Mouse (Mus musculus): ENCODE results near the gene Tmem212. TPM values are rescaled to one million over a fixed set of nuclear protein-coding genes. Genes with fewer than 3 reads are reported as not detected.

Tmem212 gene
- polyA plus RNA-seq, 1 experiment from 2014 or later: not detected

DNA sequence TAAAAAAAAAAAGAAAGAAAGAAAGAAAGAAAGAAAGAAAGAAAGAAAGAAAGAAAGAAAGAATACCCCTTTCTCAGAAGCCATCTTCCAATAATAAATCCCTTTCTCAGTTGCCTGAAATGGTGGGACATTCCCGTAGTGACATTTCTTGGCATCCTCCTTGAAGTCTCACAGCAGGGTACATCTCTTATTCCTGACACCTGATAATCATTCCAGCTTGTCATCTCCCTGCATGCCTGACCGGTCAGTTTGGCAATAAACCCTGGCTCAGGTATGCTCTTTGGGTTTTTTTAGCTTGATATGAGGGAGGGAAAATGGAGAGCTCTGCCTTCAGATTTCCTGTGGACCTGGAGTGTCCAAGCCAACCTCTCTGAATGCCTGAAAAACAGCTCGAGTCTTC is 59.9 kb downstream of the Tmem212 start:
- ATAC-seq (ENCODE audit: low read depth): no peak
- 84% methylated on average over 3 of the region's 3 CpGs for WGBS
- H3K9me3 ChIP-seq (ENCODE audit: control insufficient read depth, low read length): no peaks in the 10 kb centered on the region
- H3K27ac ChIP-seq (ENCODE audit: low read depth, low read length): no peak overlapping the region
- no peak overlapping the region for H3K9ac ChIP-seq (replicated peaks; ENCODE audit: low read depth, low read length)
- H3K4me2 ChIP-seq (ENCODE audit: low read depth, low read length): no peak overlapping the region
- H3K4me1 ChIP-seq (ENCODE audit: control insufficient read depth, insufficient read depth, low read length): no peaks in the 10 kb centered on the region
- H3K4me3 ChIP-seq (ENCODE audit: low read depth, low read length): no peak overlapping the region
- no peaks in the 10 kb centered on the region for H3K36me3 ChIP-seq (ENCODE audit: control insufficient read depth, insufficient read depth, low read length)
- H3K27me3 ChIP-seq (ENCODE audit: control insufficient read depth, insufficient read depth, low read length): no peaks in the 10 kb centered on the region

DNA sequence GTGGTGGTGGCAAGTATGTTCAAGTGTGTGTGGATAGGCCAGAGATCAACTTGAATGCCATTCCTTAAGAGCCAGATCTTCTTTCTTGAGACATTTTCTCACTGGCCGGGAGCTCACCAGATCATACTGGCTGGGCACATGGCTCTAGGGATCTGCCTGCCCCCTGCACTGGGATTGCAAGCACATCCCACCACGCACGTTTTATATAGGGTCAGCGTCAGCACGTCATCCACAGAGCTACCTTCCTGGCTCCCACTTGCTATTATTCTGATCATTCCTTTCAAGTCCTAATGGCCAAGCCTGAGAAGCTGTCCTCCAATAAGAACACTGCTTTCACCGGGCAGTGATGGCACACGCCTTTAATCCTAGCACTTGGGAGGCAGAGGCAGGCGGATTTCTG is 60.4 kb downstream of the Tmem212 start:
- Histone ChIP-seq H3K4me3 (ENCODE audit: low read depth, low read length) (no peak overlapping the region), H3K27me3 (ENCODE audit: control insufficient read depth, insufficient read depth, low read length) (no peaks in the 10 kb centered on the region), H3K9me3 (ENCODE audit: control insufficient read depth, low read length) (no peaks in the 10 kb centered on the region), H3K4me2 (ENCODE audit: low read depth, low read length) (no peak overlapping the region), H3K9ac (replicated peaks; ENCODE audit: low read depth, low read length) (no peak overlapping the region), H3K27ac (ENCODE audit: low read depth, low read length) (no peak overlapping the region), H3K36me3 (ENCODE audit: control insufficient read depth, insufficient read depth, low read length) (no peaks in the 10 kb centered on the region), H3K4me1 (ENCODE audit: control insufficient read depth, insufficient read depth, low read length) (no peaks in the 10 kb centered on the region)
- no peak for ATAC-seq (ENCODE audit: low read depth)
- WGBS: 95% methylated on average over 8 of the region's 8 CpGs

DNA sequence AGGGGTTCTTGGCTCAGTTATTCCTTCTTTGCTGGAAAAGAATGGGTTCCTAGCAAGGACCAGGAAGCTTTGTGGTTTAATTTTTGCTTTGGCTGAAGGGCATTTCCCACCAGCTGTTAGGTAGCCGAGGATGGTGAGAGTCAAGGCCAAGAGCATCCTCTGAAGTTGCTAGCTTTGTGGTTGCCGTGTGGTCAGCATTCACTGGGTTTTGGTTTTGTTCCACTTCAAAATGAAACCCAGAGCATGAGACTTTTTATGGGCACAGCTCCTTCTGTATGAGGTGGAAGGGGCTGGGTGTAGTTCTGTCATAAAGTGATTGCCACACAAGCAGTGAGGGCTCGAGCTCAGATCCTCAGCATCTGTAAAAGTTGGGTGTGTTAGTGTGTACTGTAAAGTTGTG is 67.4 kb downstream of the Tmem212 start:
- no peaks in the 10 kb centered on the region for H3K9me3 ChIP-seq (ENCODE audit: control insufficient read depth, low read length)
- no peak overlapping the region for H3K4me2 ChIP-seq (ENCODE audit: low read depth, low read length)
- H3K4me3 ChIP-seq (ENCODE audit: low read depth, low read length): no peak overlapping the region
- H3K4me1 ChIP-seq (ENCODE audit: control insufficient read depth, insufficient read depth, low read length): no peaks in the 10 kb centered on the region
- ATAC-seq (ENCODE audit: low read depth): no peak
- no peak overlapping the region for H3K9ac ChIP-seq (replicated peaks; ENCODE audit: low read depth, low read length)
- H3K27me3 ChIP-seq (ENCODE audit: control insufficient read depth, insufficient read depth, low read length): no peaks in the 10 kb centered on the region
- H3K27ac ChIP-seq (ENCODE audit: low read depth, low read length): no peak overlapping the region
- WGBS: 69% methylated on average over 3 of the region's 3 CpGs
- no peaks in the 10 kb centered on the region for H3K36me3 ChIP-seq (ENCODE audit: control insufficient read depth, insufficient read depth, low read length)

DNA sequence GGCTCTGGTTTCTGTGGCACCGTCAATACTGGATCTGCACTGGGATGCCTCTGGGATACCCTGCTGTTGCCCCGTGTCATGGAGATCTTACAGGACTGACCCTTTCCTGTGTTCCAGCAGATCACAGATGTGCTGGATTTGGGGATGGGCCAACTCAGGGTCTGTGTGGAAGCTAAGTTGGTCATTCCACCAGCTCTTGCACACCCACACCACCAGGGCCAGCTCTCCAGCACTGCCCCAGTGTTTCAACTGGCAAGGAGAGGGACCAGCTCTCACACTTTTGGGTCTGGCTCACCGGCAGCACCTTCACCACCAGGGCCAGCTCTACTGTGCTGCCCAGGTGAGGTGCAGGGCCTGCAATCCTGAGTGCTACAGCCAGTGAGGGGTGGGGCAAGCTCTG is 68.9 kb downstream of the Tmem212 start:
- Histone ChIP-seq H3K36me3 (ENCODE audit: control insufficient read depth, insufficient read depth, low read length) (no peaks in the 10 kb centered on the region), H3K9ac (replicated peaks; ENCODE audit: low read depth, low read length) (no peak overlapping the region), H3K27ac (ENCODE audit: low read depth, low read length) (no peak overlapping the region), H3K4me2 (ENCODE audit: low read depth, low read length) (no peak overlapping the region), H3K4me3 (ENCODE audit: low read depth, low read length) (no peak overlapping the region), H3K27me3 (ENCODE audit: control insufficient read depth, insufficient read depth, low read length) (no peaks in the 10 kb centered on the region), H3K4me1 (ENCODE audit: control insufficient read depth, insufficient read depth, low read length) (no peaks in the 10 kb centered on the region), H3K9me3 (ENCODE audit: control insufficient read depth, low read length) (no peaks in the 10 kb centered on the region)
- no peak for ATAC-seq (ENCODE audit: low read depth)
- WGBS: 86% methylated on average over 3 of the region's 3 CpGs

DNA sequence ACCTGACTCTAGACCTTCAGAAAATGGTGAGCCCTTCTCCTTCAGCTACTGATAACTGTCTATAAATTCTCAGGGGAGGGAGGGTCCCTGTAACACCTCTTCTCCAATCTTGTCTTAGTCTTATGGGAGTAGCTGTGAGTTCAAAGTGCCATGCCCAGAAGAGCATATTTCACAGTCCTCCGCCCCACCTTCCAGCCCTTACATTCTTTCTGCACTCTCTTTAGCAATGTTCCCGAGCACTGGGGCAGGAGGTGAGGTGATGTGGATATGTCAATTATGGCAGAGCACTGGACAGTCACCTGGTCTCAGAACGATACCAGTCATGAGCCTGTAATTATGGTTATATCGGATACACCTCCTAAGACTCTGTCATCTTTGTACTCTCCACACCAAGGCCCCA is 70.2 kb downstream of the Tmem212 start:
- Histone ChIP-seq H3K9me3 (ENCODE audit: control insufficient read depth, low read length) (no peaks in the 10 kb centered on the region), H3K27me3 (ENCODE audit: control insufficient read depth, insufficient read depth, low read length) (no peaks in the 10 kb centered on the region), H3K27ac (ENCODE audit: low read depth, low read length) (no peak overlapping the region), H3K4me1 (ENCODE audit: control insufficient read depth, insufficient read depth, low read length) (no peaks in the 10 kb centered on the region), H3K4me3 (ENCODE audit: low read depth, low read length) (no peak overlapping the region), H3K9ac (replicated peaks; ENCODE audit: low read depth, low read length) (no peak overlapping the region), H3K36me3 (ENCODE audit: control insufficient read depth, insufficient read depth, low read length) (no peaks in the 10 kb centered on the region), H3K4me2 (ENCODE audit: low read depth, low read length) (no peak overlapping the region)
- 88% methylated on average over 4 of the region's 4 CpGs for WGBS
- ATAC-seq (ENCODE audit: low read depth): no peak

Other genes starting within 250 kb of the Tmem212 start
- 8.8 and 12.4 TPM in 2 replicates for gene Fndc3b, start 185.1 kb downstream of the Tmem212 start, polyA plus RNA-seq (2014; fragmentation: Nextera tagmentation; extraction: Ambion mirVana)
- 5.7 and 6.8 TPM in 2 replicates for gene Pld1, start 42.3 kb upstream of the Tmem212 start, polyA plus RNA-seq (2014; fragmentation: Nextera tagmentation; extraction: Ambion mirVana)